Mouse (Mus musculus): ENCODE measurements at regions not wholly inside any gene's neighbourhood (a gene's known extent, or its start where the extent isn't known, plus 50 kb on each side); places are given as distances from the start of the nearest gene placed in this dataset.

GRCm38 (mm10) chr9:72204357-72204905, 70.2 kb upstream of the Zfp280d start:
- H3K4me1 ChIP-seq (ENCODE audit: control insufficient read depth, insufficient read depth, low read length), result no peaks in the 10 kb centered on the region
- H3K9me3 ChIP-seq (ENCODE audit: control insufficient read depth, low read length), result 0 out of 2 replicates have a peak, but pooled peaks cover 3% of the 10 kb centered on the region
- no peak for ATAC-seq (ENCODE audit: low FRiP score, low TSS enrichment)
- H3K4me3 ChIP-seq (ENCODE audit: low read length), result no peak overlapping the region
- no peak overlapping the region for H3K27ac ChIP-seq (ENCODE audit: low read depth, low read length)
- no peaks in the 10 kb centered on the region for H3K36me3 ChIP-seq (ENCODE audit: control insufficient read depth, insufficient read depth, low read length)
- WGBS, result 94% methylated on average over 2 of the region's 2 CpGs
- H3K9ac ChIP-seq (ENCODE audit: low read depth, low read length), result no peak overlapping the region
- H3K4me2 ChIP-seq (replicated peaks; ENCODE audit: low read depth, low read length), result no peak overlapping the region
- H3K27me3 ChIP-seq (ENCODE audit: control insufficient read depth, insufficient read depth, low read length), result no peaks in the 10 kb centered on the region

- Histone ChIP-seq H3K36me3 (ENCODE audit: control insufficient read depth, insufficient read depth, low read length) (no peaks in the 10 kb centered on the region), H3K4me2 (replicated peaks; ENCODE audit: low read depth, low read length) (no peak overlapping the region), H3K4me1 (ENCODE audit: control insufficient read depth, insufficient read depth, low read length) (no peaks in the 10 kb centered on the region), H3K27me3 (ENCODE audit: control insufficient read depth, insufficient read depth, low read length) (no peaks in the 10 kb centered on the region), H3K9ac (ENCODE audit: low read depth, low read length) (no peak overlapping the region), H3K4me3 (ENCODE audit: low read length) (no peak overlapping the region), H3K27ac (ENCODE audit: low read depth, low read length) (no peak overlapping the region), H3K9me3 (ENCODE audit: control insufficient read depth, low read length) (no peaks in the 10 kb centered on the region)
- ATAC-seq (ENCODE audit: low FRiP score, low TSS enrichment), result no peak
- 77% methylated on average over 7 of the region's 7 CpGs for WGBS
Measured at GRCm38 (mm10) chr9:72205815-72206214, 68.8 kb upstream of the Zfp280d start.

GRCm38 (mm10) chr9:72206911-72207310, 67.7 kb upstream of the Zfp280d start:
- Histone ChIP-seq H3K27ac (ENCODE audit: low read depth, low read length) (no peak overlapping the region), H3K4me3 (ENCODE audit: low read length) (no peak overlapping the region), H3K36me3 (ENCODE audit: control insufficient read depth, insufficient read depth, low read length) (no peaks in the 10 kb centered on the region), H3K9me3 (ENCODE audit: control insufficient read depth, low read length) (no peaks in the 10 kb centered on the region), H3K9ac (ENCODE audit: low read depth, low read length) (no peak overlapping the region), H3K27me3 (ENCODE audit: control insufficient read depth, insufficient read depth, low read length) (no peaks in the 10 kb centered on the region), H3K4me1 (ENCODE audit: control insufficient read depth, insufficient read depth, low read length) (no peaks in the 10 kb centered on the region), H3K4me2 (replicated peaks; ENCODE audit: low read depth, low read length) (no peak overlapping the region)
- no peak for ATAC-seq (ENCODE audit: low FRiP score, low TSS enrichment)
- 79% methylated on average over 2 of the region's 2 CpGs for WGBS

- Histone ChIP-seq H3K27ac (ENCODE audit: low read depth, low read length) (no peak overlapping the region), H3K9me3 (ENCODE audit: control insufficient read depth, low read length) (no peaks in the 10 kb centered on the region), H3K9ac (ENCODE audit: low read depth, low read length) (no peak overlapping the region), H3K36me3 (ENCODE audit: control insufficient read depth, insufficient read depth, low read length) (no peaks in the 10 kb centered on the region), H3K27me3 (ENCODE audit: control insufficient read depth, insufficient read depth, low read length) (no peaks in the 10 kb centered on the region), H3K4me2 (replicated peaks; ENCODE audit: low read depth, low read length) (no peak overlapping the region), H3K4me1 (ENCODE audit: control insufficient read depth, insufficient read depth, low read length) (no peaks in the 10 kb centered on the region), H3K4me3 (ENCODE audit: low read length) (no peak overlapping the region)
- ATAC-seq (ENCODE audit: low FRiP score, low TSS enrichment), result no peak
- 50% methylated on average over 7 of the region's 7 CpGs for WGBS
Measured at GRCm38 (mm10) chr9:72208296-72208695, 66.4 kb upstream of the Zfp280d start.

- H3K27ac ChIP-seq (ENCODE audit: low read depth, low read length), result no peak overlapping the region
- 64% methylated on average over 11 of the region's 11 CpGs for WGBS
- no peaks in the 10 kb centered on the region for H3K36me3 ChIP-seq (ENCODE audit: control insufficient read depth, insufficient read depth, low read length)
- no peak overlapping the region for H3K4me3 ChIP-seq (ENCODE audit: low read length)
- no peak overlapping the region for H3K4me2 ChIP-seq (replicated peaks; ENCODE audit: low read depth, low read length)
- H3K4me1 ChIP-seq (ENCODE audit: control insufficient read depth, insufficient read depth, low read length), result no peaks in the 10 kb centered on the region
- H3K9ac ChIP-seq (ENCODE audit: low read depth, low read length), result no peak overlapping the region
- no peaks in the 10 kb centered on the region for H3K27me3 ChIP-seq (ENCODE audit: control insufficient read depth, insufficient read depth, low read length)
- H3K9me3 ChIP-seq (ENCODE audit: control insufficient read depth, low read length), result peaks cover 3% of the 10 kb centered on the region; the same call in 1 of the 2 replicates
- ATAC-seq (ENCODE audit: low FRiP score, low TSS enrichment), result no peak
Measured at GRCm38 (mm10) chr9:72217296-72218028, 57.2 kb upstream of the Zfp280d start.

GRCm38 (mm10) chr9:72218736-72219135, 55.9 kb upstream of the Zfp280d start:
- Histone ChIP-seq H3K9me3 (ENCODE audit: control insufficient read depth, low read length) (peaks cover 3% of the 10 kb centered on the region; the same call in 1 of the 2 replicates), H3K27me3 (ENCODE audit: control insufficient read depth, insufficient read depth, low read length) (no peaks in the 10 kb centered on the region), H3K4me1 (ENCODE audit: control insufficient read depth, insufficient read depth, low read length) (no peaks in the 10 kb centered on the region), H3K9ac (ENCODE audit: low read depth, low read length) (no peak overlapping the region), H3K27ac (ENCODE audit: low read depth, low read length) (no peak overlapping the region), H3K4me3 (ENCODE audit: low read length) (no peak overlapping the region), H3K4me2 (replicated peaks; ENCODE audit: low read depth, low read length) (no peak overlapping the region), H3K36me3 (ENCODE audit: control insufficient read depth, insufficient read depth, low read length) (no peaks in the 10 kb centered on the region)
- 70% methylated on average over 7 of the region's 7 CpGs for WGBS
- no peak for ATAC-seq (ENCODE audit: low FRiP score, low TSS enrichment)

- Histone ChIP-seq H3K36me3 (ENCODE audit: control insufficient read depth, insufficient read depth, low read length) (no peaks in the 10 kb centered on the region), H3K4me2 (replicated peaks; ENCODE audit: low read depth, low read length) (no peak overlapping the region), H3K9ac (ENCODE audit: low read depth, low read length) (no peak overlapping the region), H3K27ac (ENCODE audit: low read depth, low read length) (no peak overlapping the region), H3K9me3 (ENCODE audit: control insufficient read depth, low read length) (peaks cover 3% of the 10 kb centered on the region; the same call in 1 of the 2 replicates), H3K4me1 (ENCODE audit: control insufficient read depth, insufficient read depth, low read length) (no peaks in the 10 kb centered on the region), H3K4me3 (ENCODE audit: low read length) (no peak overlapping the region), H3K27me3 (ENCODE audit: control insufficient read depth, insufficient read depth, low read length) (no peaks in the 10 kb centered on the region)
- ATAC-seq (ENCODE audit: low FRiP score, low TSS enrichment), result no peak
- 81% methylated on average over 12 of the region's 12 CpGs for WGBS
Measured at GRCm38 (mm10) chr9:72219892-72220291, 54.8 kb upstream of the Zfp280d start.

- no peaks in the 10 kb centered on the region for H3K27me3 ChIP-seq (ENCODE audit: control insufficient read depth, insufficient read depth, low read length)
- H3K36me3 ChIP-seq (ENCODE audit: control insufficient read depth, insufficient read depth, low read length), result no peaks in the 10 kb centered on the region
- no peak overlapping the region for H3K4me2 ChIP-seq (replicated peaks; ENCODE audit: low read depth, low read length)
- H3K27ac ChIP-seq (ENCODE audit: low read depth, low read length), result no peak overlapping the region
- H3K9me3 ChIP-seq (ENCODE audit: control insufficient read depth, low read length), result peaks cover 3% of the 10 kb centered on the region; the same call in 1 of the 2 replicates
- no peaks in the 10 kb centered on the region for H3K4me1 ChIP-seq (ENCODE audit: control insufficient read depth, insufficient read depth, low read length)
- H3K4me3 ChIP-seq (ENCODE audit: low read length), result no peak overlapping the region
- H3K9ac ChIP-seq (ENCODE audit: low read depth, low read length), result no peak overlapping the region
- no peak for ATAC-seq (ENCODE audit: low FRiP score, low TSS enrichment)
- 89% methylated on average over 5 of the region's 5 CpGs for WGBS
Measured at GRCm38 (mm10) chr9:72221333-72221732, 53.3 kb upstream of the Zfp280d start.
